Mouse (Mus musculus): Measurements from ENCODE around the gene Atxn3. TPM values are rescaled to one million over a fixed set of nuclear protein-coding genes. Genes with fewer than 3 reads are reported as not detected.
A peak's percentile ranks its signal among the peaks of the same experiment; 100 is the strongest.

The Atxn3 gene
- 13.6 and 14.6 TPM in 2 replicates for polyA plus RNA-seq (2014; fragmentation: Nextera tagmentation; extraction: Ambion mirVana)

DNA sequence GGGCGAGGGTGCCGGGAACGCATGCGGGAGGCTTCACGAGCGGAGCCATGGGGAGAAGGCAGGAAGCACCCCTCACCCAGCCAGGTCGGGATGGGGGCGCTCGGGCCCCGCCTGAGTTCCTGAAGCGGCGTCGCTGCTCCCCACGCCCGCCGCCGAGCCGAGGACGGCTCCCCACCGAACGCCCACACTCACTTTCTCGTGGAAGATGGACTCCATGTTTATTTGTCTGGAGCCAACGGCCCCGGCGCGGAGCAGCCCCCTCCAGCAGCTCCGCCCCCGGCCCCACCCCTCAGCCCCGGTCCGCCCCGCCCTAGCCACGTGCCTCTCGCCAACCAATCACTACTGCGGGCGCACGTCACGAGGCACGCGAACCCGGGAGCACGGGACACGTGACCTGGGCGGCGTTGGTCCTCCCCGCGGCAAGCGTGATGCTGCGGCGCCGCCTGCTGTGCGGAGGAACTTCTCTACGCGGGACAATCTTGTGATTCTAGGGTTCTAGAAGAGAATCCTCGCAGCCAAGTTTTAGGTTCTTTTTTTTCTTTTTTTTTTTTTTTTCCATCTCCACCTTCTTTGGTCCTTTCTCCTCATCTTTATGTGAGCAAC, at the start of gene Atxn3:
Atxn3 (minus strand) TSS at position 305 of the 603 bp plus-strand sequence.
- no peaks in the 10 kb centered on the region for H3K27me3 ChIP-seq (ENCODE audit: control insufficient read depth, insufficient read depth, low read length)
- H3K9me3 ChIP-seq (ENCODE audit: control insufficient read depth, low read length) = no peaks in the 10 kb centered on the region
- H3K4me2 ChIP-seq (replicated peaks) = peak within 1 kb of the TSS; percentile 67
- ATAC-seq (ENCODE audit: low FRiP score) (peak; percentile 99), DNase-seq (ENCODE audit: low spot score) (peak; percentile 93)
- peaks cover 15% of the 10 kb centered on the region for H3K4me1 ChIP-seq (replicated peaks; ENCODE audit: control insufficient read depth, insufficient read depth, low read length)
- H3K9ac ChIP-seq = peak within 1 kb of the TSS; percentile 80
- peak within 1 kb of the TSS; percentile 62 for H3K27ac ChIP-seq
- no peaks in the 10 kb centered on the region; the same call in 1 of the 2 replicates for H3K36me3 ChIP-seq (replicated peaks; ENCODE audit: control insufficient read depth, insufficient read depth)
- WGBS = under 1% methylated on average over 52 of the region's 54 CpGs
- H3K4me3 ChIP-seq (replicated peaks; ENCODE audit: low read length) = peak within 1 kb of the TSS; percentile 80

DNA sequence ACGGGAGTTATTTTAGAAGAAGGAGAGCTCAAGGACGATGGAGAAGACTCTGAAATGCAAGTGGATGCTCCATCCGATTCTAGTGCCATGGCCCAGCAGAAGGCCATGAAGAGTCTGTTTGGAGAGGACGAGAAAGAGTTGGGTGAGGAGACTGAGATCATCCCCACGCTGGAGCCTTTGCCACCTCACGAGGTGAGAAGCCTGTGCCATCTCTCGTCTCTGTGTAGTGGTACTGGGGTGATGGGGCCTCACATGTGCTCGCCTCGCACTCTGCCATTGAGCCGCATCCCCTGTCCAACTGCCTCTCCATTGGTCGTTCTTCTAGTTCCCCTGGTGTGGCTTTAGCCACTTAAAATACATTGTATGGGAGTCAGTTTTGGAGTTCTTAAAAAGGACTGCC, 42.7 kb upstream of the Atxn3 start:
- Histone ChIP-seq H3K27me3 (ENCODE audit: control insufficient read depth, insufficient read depth, low read length) (no peaks in the 10 kb centered on the region), H3K4me1 (replicated peaks; ENCODE audit: control insufficient read depth, insufficient read depth, low read length) (no peaks in the 10 kb centered on the region), H3K4me3 (replicated peaks; ENCODE audit: low read length) (no peak overlapping the region), H3K9me3 (ENCODE audit: control insufficient read depth, low read length) (no peaks in the 10 kb centered on the region), H3K9ac (no peak overlapping the region), H3K36me3 (replicated peaks; ENCODE audit: control insufficient read depth, insufficient read depth) (peaks cover 94% of the 10 kb centered on the region), H3K27ac (no peak overlapping the region), H3K4me2 (replicated peaks) (no peak overlapping the region)
- DNase-seq (ENCODE audit: low spot score) (no peak), ATAC-seq (ENCODE audit: low FRiP score) (no peak)
- WGBS = 94% methylated on average over 11 of the region's 11 CpGs

DNA sequence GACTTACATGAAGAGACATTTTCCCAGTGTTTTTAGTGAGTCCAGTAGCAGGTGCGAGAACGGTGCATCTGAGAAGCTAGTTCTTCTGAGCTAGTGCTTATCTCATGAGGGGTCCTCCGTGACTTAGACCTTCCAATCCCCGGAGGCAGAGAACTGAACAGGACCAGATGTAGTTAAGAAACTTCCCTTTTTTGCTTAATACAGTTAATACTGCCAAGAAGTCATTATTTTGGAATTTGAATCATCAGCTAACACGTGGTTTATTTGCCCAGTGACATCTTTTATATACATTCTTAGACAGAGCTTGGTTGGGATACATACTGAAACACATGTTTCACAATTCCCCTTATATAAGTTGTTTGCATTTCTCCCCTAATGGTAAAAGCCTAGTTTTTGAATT, 40.9 kb upstream of the Atxn3 start:
- Histone ChIP-seq H3K4me1 (replicated peaks; ENCODE audit: control insufficient read depth, insufficient read depth, low read length) (no peaks in the 10 kb centered on the region), H3K27ac (no peak overlapping the region), H3K9ac (no peak overlapping the region), H3K36me3 (replicated peaks; ENCODE audit: control insufficient read depth, insufficient read depth) (peaks cover 88% of the 10 kb centered on the region), H3K9me3 (ENCODE audit: control insufficient read depth, low read length) (no peaks in the 10 kb centered on the region), H3K4me3 (replicated peaks; ENCODE audit: low read length) (no peak overlapping the region), H3K27me3 (ENCODE audit: control insufficient read depth, insufficient read depth, low read length) (no peaks in the 10 kb centered on the region), H3K4me2 (replicated peaks) (no peak overlapping the region)
- 96% methylated on average over 5 of the region's 5 CpGs for WGBS
- ATAC-seq (ENCODE audit: low FRiP score) = no peak
- DNase-seq (ENCODE audit: low spot score) = no peak

DNA sequence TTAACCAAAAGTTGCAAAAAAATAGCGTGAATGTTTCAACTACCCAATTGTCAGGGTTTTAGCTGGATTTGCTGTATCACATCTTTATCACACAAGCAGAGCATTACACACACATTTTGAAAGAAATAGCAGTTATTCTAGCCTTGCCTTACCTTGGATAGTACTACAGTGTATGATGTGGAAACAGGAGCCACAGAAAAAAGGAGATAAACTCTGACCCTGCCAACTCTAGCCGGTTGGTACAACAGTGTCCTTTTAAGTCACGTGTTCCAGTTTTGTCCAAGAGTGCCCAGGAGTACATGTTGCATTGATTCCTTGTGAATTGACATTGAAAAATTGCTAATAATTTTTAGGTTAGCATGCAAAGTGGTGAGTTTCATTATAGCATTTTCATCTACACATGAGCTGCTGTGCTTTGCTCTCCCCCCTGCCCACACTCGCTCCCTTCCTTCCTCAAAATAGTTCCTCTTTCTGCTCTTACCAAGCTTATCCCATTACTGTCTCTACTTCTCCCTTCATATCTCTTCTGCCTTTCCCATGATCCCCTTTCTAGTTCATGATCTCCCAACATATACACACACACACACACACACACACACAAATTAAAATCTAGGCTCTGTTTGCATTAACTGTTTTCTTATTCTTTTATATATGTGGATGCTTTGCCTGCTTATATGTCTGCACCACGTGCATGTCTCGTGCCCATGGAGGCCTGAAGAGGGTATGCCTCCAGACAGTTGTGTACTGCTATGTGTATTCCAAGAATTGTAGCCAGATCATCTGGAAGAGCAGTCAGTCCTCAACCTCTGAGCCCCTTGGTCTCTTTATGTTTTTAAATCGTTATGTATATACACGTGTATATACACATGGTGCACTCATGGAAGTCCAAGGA, 36.8 kb upstream of the Atxn3 start:
- Histone ChIP-seq H3K4me2 (replicated peaks) (no peak overlapping the region), H3K9me3 (ENCODE audit: control insufficient read depth, low read length) (no peaks in the 10 kb centered on the region), H3K36me3 (replicated peaks; ENCODE audit: control insufficient read depth, insufficient read depth) (peaks cover 76% of the 10 kb centered on the region), H3K27ac (no peak overlapping the region), H3K4me1 (replicated peaks; ENCODE audit: control insufficient read depth, insufficient read depth, low read length) (no peaks in the 10 kb centered on the region), H3K27me3 (ENCODE audit: control insufficient read depth, insufficient read depth, low read length) (no peaks in the 10 kb centered on the region), H3K4me3 (replicated peaks; ENCODE audit: low read length) (no peak overlapping the region), H3K9ac (no peak overlapping the region)
- 96% methylated on average over 8 of the region's 8 CpGs for WGBS
- ATAC-seq (ENCODE audit: low FRiP score) (no peak), DNase-seq (ENCODE audit: low spot score) (no peak)

DNA sequence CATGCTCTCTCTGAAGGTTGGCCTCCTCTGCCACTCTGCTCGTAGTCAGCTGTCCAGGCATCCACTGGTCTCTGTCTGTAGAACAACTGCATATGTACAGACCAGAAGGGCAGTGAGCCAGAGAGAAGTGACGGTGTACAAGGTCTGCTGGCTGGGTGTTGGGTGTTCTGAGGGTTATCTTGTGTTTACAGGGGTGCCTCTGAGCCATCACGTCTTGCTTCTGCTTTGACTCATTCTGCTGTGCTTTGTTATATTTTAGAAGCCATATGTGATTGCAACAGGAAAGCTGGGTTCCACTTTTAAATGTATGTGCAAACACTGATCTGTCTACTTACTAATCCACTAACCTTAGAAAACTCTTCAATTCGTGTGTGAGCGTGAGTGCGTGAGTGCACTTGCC, 29.6 kb upstream of the Atxn3 start:
- Histone ChIP-seq H3K27me3 (ENCODE audit: control insufficient read depth, insufficient read depth, low read length) (no peaks in the 10 kb centered on the region), H3K9me3 (ENCODE audit: control insufficient read depth, low read length) (no peaks in the 10 kb centered on the region), H3K36me3 (replicated peaks; ENCODE audit: control insufficient read depth, insufficient read depth) (peaks cover 91% of the 10 kb centered on the region), H3K27ac (no peak overlapping the region), H3K9ac (no peak overlapping the region), H3K4me2 (replicated peaks) (no peak overlapping the region), H3K4me3 (replicated peaks; ENCODE audit: low read length) (no peak overlapping the region), H3K4me1 (replicated peaks; ENCODE audit: control insufficient read depth, insufficient read depth, low read length) (no peaks in the 10 kb centered on the region)
- WGBS = 95% methylated on average over 6 of the region's 6 CpGs
- no peak for ATAC-seq (ENCODE audit: low FRiP score)
- DNase-seq (ENCODE audit: low spot score) = no peak

DNA sequence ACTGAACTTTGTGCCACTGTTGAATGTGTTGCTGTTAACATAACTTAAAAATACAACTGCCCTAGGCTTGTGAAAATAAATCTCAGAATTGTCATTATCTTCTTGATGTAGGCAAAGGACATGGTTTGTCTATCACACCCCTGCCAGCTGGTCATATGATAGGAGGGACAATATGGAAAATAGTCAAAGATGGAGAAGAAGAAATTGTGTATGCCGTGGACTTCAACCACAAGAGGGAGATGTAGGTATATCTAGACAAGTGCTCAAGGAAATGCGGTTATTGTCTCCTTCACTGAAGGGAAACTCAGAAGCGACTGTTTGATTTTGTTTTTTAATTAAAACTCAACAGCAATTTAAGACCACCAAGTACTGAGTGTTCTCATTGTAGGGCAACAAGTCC, 27.1 kb upstream of the Atxn3 start:
- Histone ChIP-seq H3K4me1 (replicated peaks; ENCODE audit: control insufficient read depth, insufficient read depth, low read length) (no peaks in the 10 kb centered on the region), H3K4me3 (replicated peaks; ENCODE audit: low read length) (no peak overlapping the region), H3K4me2 (replicated peaks) (no peak overlapping the region), H3K27me3 (ENCODE audit: control insufficient read depth, insufficient read depth, low read length) (no peaks in the 10 kb centered on the region), H3K36me3 (replicated peaks; ENCODE audit: control insufficient read depth, insufficient read depth) (peaks cover 74% of the 10 kb centered on the region), H3K9ac (no peak overlapping the region), H3K27ac (no peak overlapping the region), H3K9me3 (ENCODE audit: control insufficient read depth, low read length) (no peaks in the 10 kb centered on the region)
- DNase-seq (ENCODE audit: low spot score) = peak; percentile 65
- WGBS = 63% methylated on average over 3 of the region's 3 CpGs
- ATAC-seq (ENCODE audit: low FRiP score) = no peak

DNA sequence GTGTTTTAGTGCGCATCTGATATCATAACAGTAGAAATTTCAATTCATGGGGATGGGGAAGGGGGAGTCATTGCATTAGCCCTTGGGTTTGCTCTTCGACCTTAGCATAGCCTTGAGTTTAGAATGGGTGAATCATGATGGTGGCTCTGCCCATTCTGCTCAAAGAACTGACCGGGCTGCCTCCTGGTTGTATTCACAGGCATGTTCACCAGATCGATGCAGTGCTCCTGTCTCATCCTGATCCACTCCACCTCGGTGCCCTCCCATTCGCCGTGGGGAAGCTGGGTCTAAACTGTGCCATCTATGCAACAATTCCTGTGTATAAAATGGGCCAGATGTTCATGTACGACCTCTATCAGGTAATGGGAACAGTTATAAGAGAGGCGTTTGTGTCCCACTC, 24.9 kb upstream of the Atxn3 start:
- no peak overlapping the region for H3K4me2 ChIP-seq (replicated peaks)
- no peak overlapping the region for H3K9ac ChIP-seq
- ATAC-seq (ENCODE audit: low FRiP score) (no peak), DNase-seq (ENCODE audit: low spot score) (no peak)
- H3K4me1 ChIP-seq (replicated peaks; ENCODE audit: control insufficient read depth, insufficient read depth, low read length) = no peaks in the 10 kb centered on the region
- H3K4me3 ChIP-seq (replicated peaks; ENCODE audit: low read length) = no peak overlapping the region
- peaks cover 53% of the 10 kb centered on the region for H3K36me3 ChIP-seq (replicated peaks; ENCODE audit: control insufficient read depth, insufficient read depth)
- H3K9me3 ChIP-seq (ENCODE audit: control insufficient read depth, low read length) = no peaks in the 10 kb centered on the region
- H3K27ac ChIP-seq = no peak overlapping the region
- 97% methylated on average over 9 of the region's 9 CpGs for WGBS
- no peaks in the 10 kb centered on the region for H3K27me3 ChIP-seq (ENCODE audit: control insufficient read depth, insufficient read depth, low read length)

DNA sequence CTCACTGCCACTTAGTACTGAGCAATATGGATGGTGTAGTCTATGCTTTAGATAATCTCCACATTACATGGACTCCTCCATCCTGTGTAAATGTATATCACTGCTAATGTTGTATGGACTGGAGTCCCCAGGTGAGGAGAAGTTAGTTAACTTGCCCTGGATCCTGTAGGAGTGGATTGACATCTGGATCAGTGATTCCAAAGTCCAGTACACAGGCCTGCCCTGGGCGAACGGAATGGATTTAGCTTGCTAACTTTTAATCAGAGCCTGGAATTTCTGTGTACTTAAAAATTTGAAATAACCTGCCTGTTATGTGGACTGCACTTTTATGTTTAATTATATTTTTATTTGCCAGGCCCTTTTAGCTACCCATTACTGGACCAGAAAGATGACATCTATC, 23.5 kb upstream of the Atxn3 start:
- Histone ChIP-seq H3K27ac (no peak overlapping the region), H3K9ac (no peak overlapping the region), H3K4me1 (replicated peaks; ENCODE audit: control insufficient read depth, insufficient read depth, low read length) (peaks cover 9% of the 10 kb centered on the region), H3K9me3 (ENCODE audit: control insufficient read depth, low read length) (no peaks in the 10 kb centered on the region), H3K4me3 (replicated peaks; ENCODE audit: low read length) (no peak overlapping the region), H3K36me3 (replicated peaks; ENCODE audit: control insufficient read depth, insufficient read depth) (peaks cover 40% of the 10 kb centered on the region), H3K27me3 (ENCODE audit: control insufficient read depth, insufficient read depth, low read length) (no peaks in the 10 kb centered on the region), H3K4me2 (replicated peaks) (no peak overlapping the region)
- DNase-seq (ENCODE audit: low spot score) = no peak
- WGBS = 91% methylated on average over 2 of the region's 2 CpGs
- no peak for ATAC-seq (ENCODE audit: low FRiP score)

DNA sequence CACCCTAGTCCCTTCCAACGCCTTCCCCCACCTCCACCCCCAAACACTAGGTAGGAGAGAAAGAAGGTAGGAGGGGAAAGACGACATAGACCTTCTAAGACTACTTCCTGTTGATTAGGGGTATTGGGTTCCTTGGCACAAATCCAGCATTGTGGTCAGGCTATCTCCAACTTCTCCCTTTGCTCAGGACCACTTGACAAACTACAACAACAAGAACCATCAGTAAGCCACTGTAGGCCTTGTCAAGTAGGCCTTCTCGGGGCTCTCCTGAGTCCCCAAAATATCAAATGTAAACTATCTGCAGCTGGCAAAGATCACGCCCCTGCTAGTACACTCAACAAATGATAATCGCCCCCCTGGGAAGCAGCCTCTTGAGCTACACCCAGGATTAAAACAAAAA, 22.2 kb upstream of the Atxn3 start:
- Histone ChIP-seq H3K27me3 (ENCODE audit: control insufficient read depth, insufficient read depth, low read length) (no peaks in the 10 kb centered on the region), H3K9me3 (ENCODE audit: control insufficient read depth, low read length) (no peaks in the 10 kb centered on the region), H3K36me3 (replicated peaks; ENCODE audit: control insufficient read depth, insufficient read depth) (peaks cover 32% of the 10 kb centered on the region), H3K9ac (no peak overlapping the region), H3K4me2 (replicated peaks) (no peak overlapping the region), H3K4me1 (replicated peaks; ENCODE audit: control insufficient read depth, insufficient read depth, low read length) (peaks cover 10% of the 10 kb centered on the region), H3K4me3 (replicated peaks; ENCODE audit: low read length) (no peak overlapping the region), H3K27ac (no peak overlapping the region)
- 83% methylated on average over 5 of the region's 5 CpGs for WGBS
- ATAC-seq (ENCODE audit: low FRiP score) = no peak
- DNase-seq (ENCODE audit: low spot score) = no peak

All from hindbrain, embryonic 14.5 days (tissue).